Mouse (Mus musculus) adrenal gland, adult 2 months (tissue): ENCODE measurements around the gene Kcnn3. TPM values are rescaled to one million over a fixed set of nuclear protein-coding genes. Genes with fewer than 3 reads are reported as not detected.

ENCODE experiments used
- DNase-seq: peaks from one replicate; pipeline ENCODE4 v3.0.0; 2021
- polyA plus RNA-seq: library from polyadenylated mRNA; depleted of rRNA; stranded (reverse); fragments of >200 nt; gene quantifications from 2 replicates; pipeline ENCODE4 v1.2.3, GENCODE M21; 2012
- total RNA-seq, 2 experiments: library from RNA; stranded (reverse); gene quantifications; 2 replicates each; pipeline ENCODE4 v1.2.3; 2021

The Kcnn3 gene
- total and polyA plus RNA-seq, 3 experiments = 1.7 to 5.2 (median 3.1) TPM

DNA sequence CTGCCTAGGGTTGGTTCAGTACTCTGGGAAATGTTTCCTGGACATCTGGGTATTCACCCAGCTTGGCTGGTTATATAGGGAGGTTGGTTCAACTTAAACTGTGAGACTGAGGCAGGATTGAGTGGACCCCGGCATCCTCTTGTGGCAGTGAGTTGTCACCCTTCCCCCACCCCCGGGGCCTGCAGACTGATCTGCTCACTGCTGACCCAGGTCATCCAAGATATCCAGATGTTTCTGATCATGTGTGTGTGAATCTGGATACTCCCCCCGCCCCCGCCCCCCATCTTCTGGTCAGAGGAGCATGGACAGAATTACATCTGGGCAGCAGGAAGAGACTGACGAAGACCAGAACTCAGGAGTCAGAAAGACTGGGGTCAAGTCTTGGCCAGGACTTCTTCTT, 45.4 kb downstream of the Kcnn3 start:
- DNase-seq = no peak

DNA sequence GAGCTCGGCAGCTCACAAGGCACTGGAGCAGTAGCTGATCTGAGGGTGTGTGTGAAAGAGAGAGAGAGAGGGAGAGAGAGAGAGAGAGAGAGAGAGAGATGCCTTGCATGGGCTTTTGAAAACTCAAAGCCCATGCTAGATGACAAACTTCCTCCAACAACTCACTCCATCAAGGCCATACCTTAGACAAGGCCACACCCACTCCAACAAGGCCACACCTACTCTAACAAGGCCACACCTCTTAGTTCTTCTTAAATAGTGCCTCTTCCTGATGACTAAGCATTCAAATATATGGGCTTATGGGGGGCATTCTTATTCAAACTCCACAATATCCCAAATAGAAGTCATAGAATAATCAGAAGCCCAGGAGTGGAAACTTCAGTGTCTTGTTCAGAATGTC, 49.1 kb downstream of the Kcnn3 start:
- DNase-seq = no peak

DNA sequence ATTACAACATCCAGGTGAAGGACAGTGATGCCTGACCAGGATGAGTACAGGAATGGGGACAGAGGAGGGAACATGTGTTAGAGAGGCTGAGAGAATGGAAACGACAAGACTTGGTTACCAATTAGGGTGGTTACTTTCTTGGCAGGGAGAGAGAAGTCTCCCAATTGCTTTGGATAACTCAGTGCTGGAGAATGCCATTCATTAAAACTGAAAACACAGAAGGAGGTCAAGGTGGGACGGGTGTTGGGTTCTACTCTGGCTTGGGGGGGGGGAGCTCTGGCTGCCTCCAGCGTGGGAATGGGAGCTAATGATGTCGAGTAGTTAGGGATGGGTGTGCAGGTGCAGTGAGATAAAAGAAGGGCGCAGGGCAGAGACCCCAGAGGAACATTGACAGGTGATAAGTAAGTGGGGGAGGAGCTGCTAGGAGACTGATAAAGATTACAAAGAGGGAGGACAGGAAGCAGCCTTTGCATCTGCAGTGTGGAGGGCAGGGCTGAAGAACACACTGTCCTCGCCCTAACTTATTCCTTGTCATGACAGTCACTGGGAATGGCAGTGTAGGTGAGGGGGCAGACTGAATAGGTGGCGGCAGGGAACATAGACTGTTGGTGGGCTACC, 49.9 kb downstream of the Kcnn3 start:
- peak; percentile 6 for DNase-seq

GRCm38 (mm10) chr3:89570362-89570761, 50.4 kb downstream of the Kcnn3 start:
- no peak for DNase-seq

DNA sequence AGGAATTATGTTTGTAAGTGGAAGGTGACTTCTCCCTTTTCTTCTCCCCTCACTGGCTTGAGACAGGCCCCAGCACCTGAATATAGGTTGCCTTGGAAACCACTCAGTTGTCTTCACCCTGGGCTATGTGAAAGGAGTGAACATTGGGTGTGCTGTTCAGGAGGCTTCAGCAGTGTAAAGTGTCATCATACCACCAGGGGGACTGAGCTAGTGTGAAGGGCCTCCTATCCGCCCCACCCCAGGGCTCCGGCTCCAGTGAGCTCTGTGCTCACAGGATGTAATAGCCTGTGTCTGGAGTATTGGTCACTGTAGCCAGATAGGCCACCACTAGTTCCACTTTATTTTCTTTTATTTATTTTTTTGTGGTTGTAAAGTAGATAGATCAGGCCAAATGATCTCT, 54.3 kb downstream of the Kcnn3 start:
- DNase-seq = no peak

GRCm38 (mm10) chr3:89576381-89576780, 56.4 kb downstream of the Kcnn3 start:
- DNase-seq = no peak

DNA sequence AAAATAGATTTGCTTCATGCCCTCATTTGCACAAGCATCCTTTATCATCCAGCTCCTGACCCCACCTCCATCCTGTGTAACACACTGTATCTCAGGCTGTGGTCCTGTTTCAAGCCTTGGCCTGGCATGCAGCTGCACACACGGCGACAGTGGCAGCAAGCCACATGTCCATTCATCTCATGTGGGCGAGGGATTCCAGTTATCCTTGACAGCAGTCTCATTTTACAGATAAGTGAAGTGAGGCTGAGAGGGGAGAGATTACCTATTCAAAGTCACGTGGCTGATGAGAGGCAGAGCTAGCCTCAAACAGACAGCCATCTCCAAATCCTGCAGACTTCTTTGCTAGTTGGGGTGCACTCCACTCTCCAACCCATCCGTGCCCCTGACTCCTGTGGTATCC, 57.2 kb downstream of the Kcnn3 start:
- no peak for DNase-seq

- DNase-seq = no peak
Observed at GRCm38 (mm10) chr3:89578083-89578482, 58.1 kb downstream of the Kcnn3 start.

GRCm38 (mm10) chr3:89578803-89579202, 58.8 kb downstream of the Kcnn3 start:
- peak; percentile 62 for DNase-seq

DNA sequence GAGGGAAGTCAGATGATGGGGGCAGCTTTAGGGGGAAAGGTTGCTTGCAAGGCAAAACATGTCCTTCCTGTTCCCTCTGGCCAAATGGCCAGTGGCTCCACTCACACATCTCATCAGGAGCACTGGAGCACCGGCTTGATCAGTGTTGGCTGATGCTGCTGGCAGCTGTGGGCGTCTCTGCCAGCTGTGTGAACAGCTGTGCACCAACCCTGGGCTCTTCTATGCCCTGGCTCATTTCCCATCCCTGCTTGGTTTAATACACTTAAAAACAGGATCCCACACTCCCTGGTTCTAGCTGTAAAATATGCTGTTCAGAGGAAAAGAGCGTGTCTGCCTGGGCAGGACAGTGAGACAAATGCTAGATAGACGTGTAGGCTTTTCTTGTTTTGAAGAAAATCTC, 64.3 kb downstream of the Kcnn3 start:
- no peak for DNase-seq

DNA sequence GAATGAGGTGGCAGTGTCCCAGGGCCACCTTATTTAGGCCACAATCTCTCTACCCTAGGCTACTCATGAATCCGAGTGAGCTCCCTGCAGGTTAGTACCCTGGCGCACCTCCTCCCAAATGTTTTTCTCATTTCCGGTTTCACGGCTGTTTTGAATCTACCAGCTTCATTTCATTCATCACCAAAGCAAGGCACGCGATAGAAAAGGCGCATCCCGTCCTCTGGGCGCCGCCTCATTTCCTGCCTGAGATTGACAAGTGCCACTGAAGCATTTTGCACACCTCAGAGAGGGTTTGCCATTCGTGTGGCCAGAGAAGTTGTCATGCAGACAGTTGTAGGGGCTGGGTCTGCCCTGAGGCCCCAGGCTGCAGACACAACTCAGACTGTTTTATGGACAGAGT, 68.5 kb downstream of the Kcnn3 start:
- no peak for DNase-seq

- DNase-seq = peak; percentile 55
Observed at GRCm38 (mm10) chr3:89589321-89589720, 69.4 kb downstream of the Kcnn3 start.

DNA sequence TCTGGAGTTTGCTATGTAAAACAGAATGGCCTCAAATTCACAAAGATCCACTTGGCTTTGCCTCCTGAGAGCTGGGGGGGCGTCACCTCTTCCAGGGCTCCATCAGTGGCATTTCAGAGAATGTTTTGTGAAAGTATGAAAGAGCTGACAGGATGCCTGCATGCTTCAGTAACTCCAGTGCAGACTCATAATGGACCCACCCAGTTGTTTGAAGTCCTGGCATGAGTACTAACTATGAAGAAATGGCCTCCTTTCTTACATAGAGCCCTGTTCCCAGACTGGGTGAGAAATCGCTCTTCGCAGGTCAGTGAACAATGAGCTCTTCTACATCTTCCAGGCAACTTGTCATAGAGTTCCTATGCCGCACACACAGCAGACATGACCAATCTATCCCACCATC, 70.4 kb downstream of the Kcnn3 start:
- no peak for DNase-seq

GRCm38 (mm10) chr3:89591461-89591860, 71.5 kb downstream of the Kcnn3 start:
- DNase-seq = no peak

GRCm38 (mm10) chr3:89592809-89593208, 72.8 kb downstream of the Kcnn3 start:
- no peak for DNase-seq

DNA sequence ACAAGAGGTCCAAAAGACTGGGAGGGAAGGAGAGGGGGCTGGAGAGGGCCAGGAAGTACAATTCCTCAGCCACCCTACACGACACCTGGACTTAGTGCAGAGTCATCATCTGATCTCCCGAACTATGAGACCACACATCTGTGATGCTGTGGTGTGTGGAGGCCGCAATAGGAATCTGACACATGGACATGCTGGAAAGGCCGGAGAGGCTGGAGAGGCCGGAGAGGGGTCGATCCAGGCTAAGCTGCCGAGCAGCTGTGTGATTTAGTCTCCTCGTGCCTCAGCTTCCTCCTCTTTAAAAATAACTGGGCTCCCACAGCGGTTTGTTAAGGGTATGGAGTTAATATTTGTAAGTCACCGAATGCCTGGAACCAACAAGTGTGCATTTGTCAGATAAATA, 73.6 kb downstream of the Kcnn3 start:
- no peak for DNase-seq

DNA sequence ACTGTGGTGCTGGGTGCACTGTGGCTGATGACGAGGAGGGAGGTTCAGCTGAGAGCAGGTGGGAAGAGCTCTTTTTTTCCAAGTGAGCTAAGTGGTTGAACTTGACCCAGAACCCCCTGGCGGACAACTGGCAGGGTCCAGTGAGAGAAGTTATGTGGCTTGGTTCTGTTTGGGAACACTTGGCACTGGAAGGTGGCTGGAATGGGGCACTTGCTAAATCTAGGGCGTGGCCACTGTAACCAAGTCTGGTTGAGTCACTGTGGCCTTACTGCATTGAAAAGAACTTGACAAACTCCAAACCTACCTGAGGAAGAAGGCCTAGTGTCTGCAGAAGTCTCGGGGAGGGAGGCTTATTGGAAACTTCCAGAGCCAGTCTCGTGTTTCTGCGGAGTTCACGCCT, 78.4 kb downstream of the Kcnn3 start:
- no peak for DNase-seq

- DNase-seq = no peak
Observed at GRCm38 (mm10) chr3:89598967-89599366, 79.0 kb downstream of the Kcnn3 start.

DNA sequence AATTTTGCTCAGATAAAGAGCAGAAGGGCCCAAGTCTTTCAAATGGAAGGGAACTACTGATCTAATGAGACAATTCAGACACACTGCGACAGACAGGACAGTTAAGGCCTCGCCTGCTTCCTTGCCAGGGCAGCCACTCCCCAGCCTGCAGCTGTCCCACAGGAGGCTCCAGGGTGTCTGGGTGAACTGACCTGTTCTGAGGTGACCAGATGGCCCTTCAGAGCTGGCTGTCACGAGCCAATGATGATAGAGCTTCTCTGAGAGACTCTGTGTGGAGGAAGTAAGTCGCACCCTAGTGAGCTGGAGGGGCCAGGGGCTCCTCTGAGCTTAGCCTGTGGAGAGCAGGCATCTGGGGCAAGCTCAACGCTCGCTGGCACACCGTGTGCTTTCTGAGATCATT, 81.1 kb downstream of the Kcnn3 start:
- no peak for DNase-seq

- no peak for DNase-seq
Observed at GRCm38 (mm10) chr3:89603300-89603699, 83.3 kb downstream of the Kcnn3 start.

- no peak for DNase-seq
Observed at GRCm38 (mm10) chr3:89605235-89605634, 85.3 kb downstream of the Kcnn3 start.

DNA sequence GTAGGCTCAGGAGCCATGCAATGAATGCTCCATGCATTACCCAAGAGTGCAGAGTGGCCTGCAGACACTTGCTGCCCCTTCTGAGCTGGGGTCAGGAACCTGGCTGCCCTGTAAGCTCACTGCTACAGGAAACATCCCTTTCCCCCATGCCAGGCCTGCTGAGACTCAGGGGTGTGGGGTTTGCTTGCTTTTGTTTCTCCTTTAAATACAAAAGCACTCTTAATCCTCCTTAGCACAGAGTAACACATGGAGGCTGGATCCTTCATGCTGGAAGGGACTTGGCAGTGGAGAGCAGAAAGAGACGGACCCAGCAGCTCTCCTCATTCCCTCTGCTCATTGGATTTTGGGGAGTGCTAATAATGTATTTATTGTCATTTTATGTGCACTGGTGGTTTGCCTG, 87.4 kb downstream of the Kcnn3 start:
- DNase-seq = no peak

DNA sequence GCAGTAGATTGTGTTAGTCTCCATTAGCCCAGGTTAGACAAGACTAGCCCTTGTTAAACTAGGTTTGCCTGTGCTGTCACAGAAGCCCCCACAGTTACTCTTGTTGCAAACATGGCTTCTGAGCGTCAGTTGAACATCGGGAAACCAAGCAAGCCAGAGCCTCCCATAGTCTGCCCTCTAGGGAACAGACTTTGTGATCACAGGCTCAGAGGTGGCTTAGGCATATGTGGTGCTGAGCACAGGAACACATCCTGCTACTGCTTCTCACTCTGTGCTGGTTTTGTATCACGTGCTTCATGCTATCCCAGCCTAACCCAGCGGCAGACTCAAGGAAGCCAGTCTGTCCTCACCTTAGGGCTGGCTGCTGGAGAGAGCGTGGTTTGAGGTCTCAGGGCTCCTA, 92.1 kb downstream of the Kcnn3 start:
- no peak for DNase-seq
